Mouse (Mus musculus) adrenal gland, postnatal 10 days (tissue): ENCODE measurements around the gene Olfr352. TPM values are rescaled to one million over a fixed set of nuclear protein-coding genes. Genes with fewer than 3 reads are reported as not detected.

Experiments used
- DNase-seq: peaks from one replicate; pipeline ENCODE4 v3.0.0; 2021; ENCODE audit warnings: mixed read lengths
- long read RNA-seq, 2 experiments: library from polyadenylated mRNA; stranded (forward); transcript quantifications; one replicate each; pipeline ENCODE4 v2.0.0; 2021
- total RNA-seq, 2 experiments: library from RNA; stranded (reverse); gene quantifications; 2 replicates each; pipeline ENCODE4 v1.2.3; 2021

Gene Olfr352
- total RNA-seq: not detected
- long read RNA-seq, experiment 1: 0 reads
- long read RNA-seq, experiment 2: 0 reads

DNA sequence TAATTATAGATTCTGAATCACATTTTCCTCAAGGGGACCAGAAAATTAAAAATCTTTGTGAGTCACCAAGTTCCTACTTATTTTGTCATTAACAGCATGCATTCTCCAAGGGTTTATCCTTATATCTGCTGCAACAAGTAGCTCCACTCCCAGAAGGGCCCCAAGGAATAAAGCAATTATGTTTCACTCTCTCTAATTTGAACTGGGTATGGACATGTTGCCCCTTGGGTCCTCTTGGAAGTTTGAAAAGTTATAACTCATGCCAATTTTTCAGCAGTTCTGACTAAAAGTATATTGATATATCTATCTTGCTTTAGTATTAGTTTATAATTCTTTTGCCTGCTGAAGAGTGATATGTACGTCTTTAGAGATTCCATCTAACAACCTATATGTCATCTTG is at the start of gene Olfr352:
TSS of gene Olfr352 (plus strand) at position 301 of the 400 bp plus-strand sequence.
- no peak for DNase-seq

DNA sequence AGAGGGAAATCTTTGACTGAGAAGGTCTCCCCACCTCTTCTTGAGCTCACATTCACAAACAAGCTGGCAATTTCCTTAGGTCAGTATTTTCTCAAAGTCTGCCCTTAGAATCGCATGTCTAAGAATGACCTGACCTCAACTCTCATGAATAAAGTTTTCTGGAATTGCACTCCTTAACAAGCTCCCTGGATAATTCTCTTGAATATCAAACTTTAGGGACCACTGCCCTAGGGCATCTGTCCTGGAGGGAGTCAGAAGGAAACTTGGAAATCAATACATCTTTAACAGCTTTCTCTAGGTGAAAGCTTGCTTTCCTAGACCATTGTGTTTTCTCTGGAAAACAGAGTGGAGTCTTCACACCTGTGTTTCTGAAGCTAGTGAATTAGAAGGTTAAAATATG is 22.2 kb upstream of the Olfr352 start, which contains the start of gene Olfr350:
TSS of gene Olfr350 (plus strand) at position 301 of the 400 bp plus-strand sequence.
- no peak for DNase-seq

DNA sequence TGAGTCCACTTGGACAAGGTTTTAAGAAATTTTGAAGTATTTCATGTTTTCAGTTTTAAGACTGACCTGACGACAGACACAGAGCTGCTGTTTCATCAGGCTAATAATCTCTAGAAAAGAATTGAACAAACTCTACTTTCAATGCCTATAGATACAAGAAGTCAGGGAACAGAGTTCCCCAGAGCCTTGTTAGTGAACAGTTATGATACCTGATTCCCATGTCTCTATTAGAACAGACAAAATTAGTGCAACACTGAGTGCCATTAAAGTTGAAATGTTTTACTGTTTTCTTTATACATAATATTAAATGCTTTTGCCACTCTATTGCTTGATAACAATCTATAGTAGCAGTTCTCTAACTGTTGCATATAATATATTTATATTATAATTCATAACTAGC is 5.7 kb upstream of the Olfr352 start, which contains the start of gene Olfr351:
TSS of gene Olfr351 (minus strand) at position 101 of the 400 bp plus-strand sequence.
- no peak for DNase-seq

DNA sequence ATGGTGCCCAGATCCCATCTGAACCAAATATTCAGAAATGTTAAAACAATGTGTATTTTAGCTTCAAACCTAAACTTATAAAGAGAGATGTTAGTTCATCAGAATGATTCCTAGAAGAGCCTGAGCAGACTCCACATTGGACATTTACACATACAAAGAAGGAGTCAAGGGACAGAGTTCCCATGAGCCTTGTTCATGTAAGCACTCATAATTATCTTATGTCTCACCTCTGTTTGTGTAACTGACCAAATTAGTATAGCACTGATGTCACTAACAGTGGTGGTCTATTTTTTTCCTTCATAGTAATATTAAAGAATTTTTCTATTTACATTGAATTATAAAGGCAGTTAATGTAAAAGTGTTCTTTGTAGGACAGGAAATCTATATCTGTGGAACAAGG is 24.6 kb downstream of the Olfr352 start, which contains the start of gene Olfr353:
TSS of gene Olfr353 (minus strand) at position 101 of the 400 bp plus-strand sequence.
- no peak for DNase-seq

DNA sequence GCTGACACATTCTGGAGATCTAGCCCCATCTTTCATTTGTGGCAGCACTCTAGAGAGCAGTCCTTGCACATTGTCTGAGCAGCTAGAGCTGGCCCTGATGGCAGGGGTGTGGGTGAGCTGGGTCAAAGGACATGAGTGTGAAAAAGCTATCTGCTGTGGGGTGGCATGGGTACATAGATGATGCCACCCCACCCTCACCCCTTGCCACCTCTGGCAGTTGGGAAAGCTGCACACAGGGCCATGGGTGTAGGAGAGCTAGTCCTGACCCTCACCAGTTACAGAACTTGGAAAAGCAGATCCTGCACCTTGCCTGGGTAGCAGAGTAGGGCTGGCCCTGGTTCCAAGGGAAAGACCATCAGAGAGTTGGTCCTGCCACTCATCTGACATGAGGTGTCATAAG is 28.9 kb downstream of the Olfr352 start:
- DNase-seq: no peak

DNA sequence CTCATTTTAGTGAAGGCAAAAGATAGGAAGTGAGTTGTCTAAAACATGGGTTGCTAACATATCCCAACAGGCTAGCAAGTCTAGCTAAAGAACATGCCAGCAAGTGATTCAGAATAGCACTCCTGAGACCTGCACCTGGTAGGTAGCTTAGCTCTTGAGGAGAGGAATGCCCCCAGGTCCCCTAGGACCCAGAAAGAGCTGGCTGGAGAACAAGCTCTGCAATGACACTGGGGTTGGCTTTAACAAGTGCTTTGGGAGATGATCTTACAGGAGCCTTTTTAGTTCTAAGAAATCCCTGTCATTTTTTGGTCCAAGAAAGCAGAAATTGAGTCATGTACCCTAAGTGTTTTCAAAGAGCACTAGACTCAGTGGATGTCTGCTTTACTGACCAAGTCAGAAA is 37.1 kb downstream of the Olfr352 start, which contains the start of gene Olfr354:
TSS of gene Olfr354 (plus strand) at position 301 of the 400 bp plus-strand sequence.
- DNase-seq: no peak

Other genes with a start within 250 kb of the Olfr352 start
- gene Olfr345, start 228.4 kb upstream of the Olfr352 start, total RNA-seq: not detected
- gene Olfr346, start 182.7 kb upstream of the Olfr352 start, total RNA-seq: not detected
- not detected for gene Olfr347, start 136.6 kb upstream of the Olfr352 start, total RNA-seq
- gene Olfr348, start 84.2 kb upstream of the Olfr352 start, total RNA-seq: not detected
- not detected for gene Olfr50, start 77.9 kb upstream of the Olfr352 start, total RNA-seq
- not detected for gene Olfr3, start 51.4 kb upstream of the Olfr352 start, total RNA-seq
- not detected for gene Olfr350, start 22.1 kb upstream of the Olfr352 start, total RNA-seq
- gene Olfr351, start 5.8 kb upstream of the Olfr352 start, total RNA-seq: not detected
- gene Olfr353, start 24.5 kb downstream of the Olfr352 start, total RNA-seq: not detected
- gene Olfr354, start 37.2 kb downstream of the Olfr352 start, total RNA-seq: not detected
- not detected for gene Olfr355, start 60.4 kb downstream of the Olfr352 start, total RNA-seq
- not detected for gene Olfr356, start 68.7 kb downstream of the Olfr352 start, total RNA-seq
- not detected for gene Olfr357, start 125.4 kb downstream of the Olfr352 start, total RNA-seq
- gene Olfr358, start 140.9 kb downstream of the Olfr352 start, total RNA-seq: not detected
- not detected for gene Olfr360, start 197.3 kb downstream of the Olfr352 start, total RNA-seq
- not detected for gene Olfr361, start 220.8 kb downstream of the Olfr352 start, total RNA-seq
- gene Olfr362, start 249.4 kb downstream of the Olfr352 start, total RNA-seq: not detected